Mouse (Mus musculus) cerebellum, adult 2 months (tissue): Measurements from ENCODE around the gene Prm3. TPM values are rescaled to one million over a fixed set of nuclear protein-coding genes. Genes with fewer than 3 reads are reported as not detected.

Source experiments
- DNase-seq, 2 experiments: peaks; one replicate each; pipeline ENCODE4 v3.0.0; 2021
- H3K27ac ChIP-seq: fragments of 200-500 bp; 2 replicates; pipeline ENCODE4 v1.5.1; 2012; ENCODE audit warnings: low read length, control low read depth, inconsistent platforms; ENCODE audit not compliant: insufficient read depth
- H3K27me3 ChIP-seq: fragments of 200-500 bp; 2 replicates; pipeline ENCODE4 v1.6.1; 2012; ENCODE audit warnings: inconsistent platforms, mild to moderate bottlenecking, low read length, moderate library complexity; ENCODE audit not compliant: control insufficient read depth, insufficient read depth
- H3K4me1 ChIP-seq: fragments of 200-500 bp; 2 replicates; pipeline ENCODE4 v1.6.1; 2011; ENCODE audit warnings: low read length; ENCODE audit not compliant: control insufficient read depth, insufficient read depth
- H3K4me3 ChIP-seq: fragments of 200-500 bp; replicated peaks from 2 replicates; pipeline ENCODE3; 2011; ENCODE audit warnings: mild to moderate bottlenecking, low read depth, low read length, control low read depth; ENCODE audit not compliant: insufficient read depth
- CTCF ChIP-seq: fragments of 200-500 bp; IDR thresholded peaks from 2 replicates; pipeline ENCODE4 v1.5.1; 2011; ENCODE audit warnings: low read depth, mild to moderate bottlenecking, control low read depth, low read length, moderate library complexity, borderline replicate concordance; ENCODE audit not compliant: insufficient read depth
- POLR2A ChIP-seq: fragments of 200-500 bp; IDR thresholded peaks from 2 replicates; pipeline ENCODE4 v1.6.1; 2011; ENCODE audit warnings: low read length, control low read depth, borderline replicate concordance; ENCODE audit not compliant: insufficient read depth
- WGBS: fragments of 180-500 bp; shearing (Covaris S2); methylation state at CpG from one replicate; pipeline ENCODE4 v1.1.7; 2018; 5-methylcytosine and 5-hydroxymethylcytosine counted together
- polyA plus RNA-seq: library from polyadenylated mRNA; depleted of rRNA; stranded (reverse); fragments of >200 nt; gene quantifications from 2 replicates; pipeline ENCODE4 v1.2.3, GENCODE M21; 2012; rRNA removed

Prm3 gene
- polyA plus RNA-seq = not detected in 2 replicates

DNA sequence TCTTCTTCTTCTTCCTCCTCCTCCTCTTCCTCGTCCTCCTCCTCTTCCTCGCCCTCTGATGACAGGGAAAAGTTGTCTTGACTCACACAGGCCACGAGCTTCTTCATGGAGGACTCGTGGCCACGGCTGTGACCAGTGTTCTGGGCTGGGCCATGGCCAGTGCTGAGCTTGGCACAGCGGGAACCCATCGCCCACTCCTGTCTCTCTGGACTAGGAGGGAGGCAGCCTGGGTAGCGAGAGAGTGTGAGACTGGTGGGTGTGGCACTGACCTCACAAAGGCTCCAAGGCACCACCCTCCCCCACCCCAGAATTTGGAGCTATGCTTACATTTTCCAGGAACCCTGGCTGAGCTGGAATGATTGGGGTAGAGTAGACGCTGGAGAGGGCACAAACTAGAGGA is at the start of gene Prm3:
Gene Prm3 (minus strand): TSS at position 213 of the 400 bp plus-strand sequence.
- TF ChIP-seq CTCF (no peak), POLR2A (no peak)
- Histone ChIP-seq H3K4me1 (no peaks in the 10 kb centered on the region), H3K27me3 (no peaks in the 10 kb centered on the region), H3K27ac (no peak within 1 kb of the TSS), H3K4me3 (no peak within 1 kb of the TSS)
- WGBS = 70% methylated on average over 9 of the region's 9 CpGs
- no peak for DNase-seq

DNA sequence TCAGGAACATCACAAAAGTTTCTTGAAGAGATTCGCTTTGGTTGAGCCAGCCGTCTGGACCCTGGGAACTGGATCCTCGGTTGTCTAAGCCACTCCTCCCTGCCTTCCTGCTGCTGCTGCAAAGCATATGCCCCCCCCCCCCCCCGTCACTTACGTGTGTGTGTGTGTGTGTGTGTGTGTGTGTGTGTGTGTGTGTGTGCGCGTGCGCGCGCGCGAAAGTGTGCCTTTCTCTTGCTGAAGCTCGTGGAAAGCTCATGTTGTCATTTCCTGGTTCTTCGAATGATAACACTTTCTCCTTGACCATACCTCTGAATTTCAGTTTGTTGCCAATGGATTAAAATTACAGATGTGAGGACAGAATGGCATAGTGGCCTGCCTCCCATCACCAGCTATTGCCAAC is 49.3 kb upstream of the Prm3 start:
- Histone ChIP-seq H3K4me3 (no peak overlapping the region), H3K4me1 (peaks cover 3% of the 10 kb centered on the region), H3K27me3 (no peaks in the 10 kb centered on the region), H3K27ac (no peak overlapping the region)
- 89% methylated on average over 14 of the region's 14 CpGs for WGBS
- no peak for TF ChIP-seq CTCF
- TF ChIP-seq POLR2A = no peak
- DNase-seq = no peak

DNA sequence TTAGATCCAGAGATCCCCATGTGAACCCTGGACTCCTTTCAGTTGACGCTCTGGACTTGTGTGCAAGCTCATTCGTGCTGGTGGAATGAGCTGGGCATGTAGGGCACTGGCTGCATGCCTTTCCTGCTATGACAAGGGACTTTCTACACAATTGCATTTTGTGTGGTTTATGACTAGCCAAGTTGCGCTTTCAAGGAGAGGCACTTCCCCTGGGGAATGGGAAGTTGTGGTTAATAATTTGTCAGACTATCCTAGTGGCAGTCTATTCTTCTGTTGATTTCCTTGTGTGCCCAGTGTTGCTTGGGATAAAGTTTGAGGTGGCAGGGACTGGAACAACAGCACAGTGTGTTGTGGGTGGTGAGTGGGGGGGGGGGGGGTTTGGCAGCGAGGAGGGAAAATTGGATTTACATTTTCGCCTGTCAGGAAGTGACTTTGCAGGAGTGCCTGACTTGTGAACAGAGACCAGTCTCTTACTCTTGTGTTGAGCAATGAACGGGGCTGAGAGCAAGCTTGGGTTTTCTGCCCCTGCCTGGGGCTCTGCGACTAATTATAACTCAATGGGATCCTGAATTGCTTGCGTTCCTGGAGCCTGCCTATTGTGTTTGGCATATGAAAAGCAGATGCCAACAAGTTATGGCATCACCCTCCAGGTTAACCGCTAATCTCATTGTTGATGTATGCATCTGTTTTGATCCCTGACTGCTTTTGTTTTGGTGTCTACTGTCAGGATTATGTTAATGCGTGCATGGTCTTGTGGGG is 48.0 kb upstream of the Prm3 start:
- TF ChIP-seq POLR2A = no peak
- no peak for TF ChIP-seq CTCF
- H3K27me3 ChIP-seq = no peaks in the 10 kb centered on the region
- peaks cover 3% of the 10 kb centered on the region for H3K4me1 ChIP-seq
- H3K27ac ChIP-seq = no peak overlapping the region
- no peak for DNase-seq
- 58% methylated on average over 10 of the region's 10 CpGs for WGBS
- no peak overlapping the region for H3K4me3 ChIP-seq

DNA sequence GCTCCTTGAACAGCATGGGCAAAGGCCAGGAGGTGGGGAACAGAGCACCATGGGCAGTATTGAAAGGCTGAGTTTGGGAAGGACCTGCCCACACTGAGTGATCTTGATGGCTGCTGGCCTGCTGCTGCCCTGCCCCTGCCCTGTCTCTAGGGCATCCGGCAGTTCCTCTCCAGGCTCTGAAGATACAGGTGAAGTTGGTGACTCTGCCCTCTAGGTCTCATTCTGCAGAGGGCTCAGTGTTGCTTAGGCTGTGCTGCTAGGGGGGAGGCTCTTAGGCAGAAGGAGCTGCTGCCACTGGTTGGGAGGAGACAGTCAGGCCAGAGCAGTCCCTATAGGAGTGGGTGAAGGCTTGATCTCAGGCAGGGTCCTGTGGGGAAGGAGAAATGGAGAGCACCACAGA is 47.2 kb upstream of the Prm3 start:
- Histone ChIP-seq H3K27ac (no peak overlapping the region), H3K4me3 (no peak overlapping the region), H3K27me3 (no peaks in the 10 kb centered on the region), H3K4me1 (peaks cover 3% of the 10 kb centered on the region; the same call in 1 of the 2 replicates)
- TF ChIP-seq POLR2A = no peak
- no peak for TF ChIP-seq CTCF
- DNase-seq = no peak
- WGBS = 67% methylated on average over 1 of the region's 1 CpGs

DNA sequence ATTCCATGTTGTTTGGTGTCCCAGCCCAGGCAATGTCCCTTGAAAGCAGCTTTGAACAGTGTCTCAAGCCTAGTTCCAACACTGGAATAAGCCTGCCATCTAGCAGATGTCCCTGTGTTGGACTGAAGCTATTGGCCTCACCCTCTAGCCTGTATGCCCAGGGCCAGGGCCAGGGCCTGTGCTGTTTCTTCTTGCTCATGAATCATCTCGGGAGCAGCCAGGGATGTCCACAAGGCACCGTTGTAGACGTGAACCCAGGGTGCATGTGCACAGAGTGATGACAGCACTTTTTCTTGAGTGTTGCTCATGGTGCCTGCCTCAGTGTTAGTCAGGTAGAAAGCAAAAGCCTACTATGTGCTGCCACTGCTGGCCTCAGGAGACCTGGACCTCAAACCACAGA is 46.5 kb upstream of the Prm3 start:
- TF ChIP-seq CTCF = no peak
- TF ChIP-seq POLR2A = no peak
- Histone ChIP-seq H3K27me3 (no peaks in the 10 kb centered on the region), H3K4me3 (no peak overlapping the region), H3K27ac (no peak overlapping the region), H3K4me1 (peaks cover 2% of the 10 kb centered on the region; the same call in 1 of the 2 replicates)
- WGBS = 79% methylated on average over 3 of the region's 3 CpGs
- no peak for DNase-seq

DNA sequence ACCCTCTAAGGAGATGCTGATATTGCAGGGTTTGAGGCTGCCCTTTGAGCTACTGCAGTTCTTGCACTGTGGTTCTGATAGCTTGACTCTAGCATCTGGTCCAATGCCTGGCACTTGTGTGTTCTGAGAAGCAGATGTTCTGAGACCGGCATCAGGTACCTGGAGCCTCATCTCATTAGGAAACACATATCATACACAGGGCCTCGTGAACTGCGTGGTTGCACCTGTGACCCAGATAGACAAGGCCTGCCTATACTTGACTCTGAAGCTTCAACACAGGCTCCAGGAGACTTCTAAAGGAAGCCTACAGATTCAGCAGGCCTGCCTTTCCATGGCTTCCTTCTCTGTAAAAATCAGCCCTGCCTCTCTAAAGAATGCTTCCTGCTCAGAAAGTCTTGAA is 45.7 kb upstream of the Prm3 start:
- TF ChIP-seq CTCF = no peak
- WGBS = 99% methylated on average over 3 of the region's 3 CpGs
- no peaks in the 10 kb centered on the region for H3K27me3 ChIP-seq
- no peaks in the 10 kb centered on the region for H3K4me1 ChIP-seq
- no peak overlapping the region for H3K27ac ChIP-seq
- H3K4me3 ChIP-seq = no peak overlapping the region
- DNase-seq = no peak

DNA sequence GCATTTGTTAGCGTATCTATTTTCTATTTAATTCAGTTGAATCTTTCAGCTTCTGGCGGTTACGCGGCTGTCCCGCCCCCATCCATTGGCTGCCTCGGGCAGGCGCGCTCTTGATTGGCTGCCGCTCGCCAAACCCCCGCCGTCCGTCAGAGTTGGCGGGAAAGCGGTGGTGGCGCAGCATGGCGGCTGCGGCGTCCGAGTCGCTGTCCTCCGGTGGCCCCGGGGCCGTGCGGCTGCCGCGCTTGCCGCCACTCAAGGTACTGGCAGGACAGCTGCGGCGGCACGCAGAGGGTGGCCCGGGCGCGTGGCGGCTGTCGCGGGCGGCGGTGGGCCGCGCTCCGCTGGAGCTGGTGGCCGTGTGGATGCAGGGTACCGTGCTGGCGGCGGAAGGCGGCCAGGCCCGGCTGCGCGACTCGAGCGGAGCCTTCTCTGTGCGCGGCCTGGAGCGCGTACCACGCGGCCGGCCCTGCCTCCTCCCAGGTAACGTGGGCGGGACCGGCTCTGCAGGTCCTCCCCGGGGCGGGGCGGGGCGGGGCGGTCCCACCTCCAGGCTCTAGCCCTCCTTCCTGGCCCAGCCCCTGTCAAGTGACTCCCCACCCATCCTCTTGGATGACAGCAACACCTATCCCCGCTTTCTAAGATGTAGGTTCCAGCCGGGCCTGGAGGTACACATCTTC is 44.3 kb upstream of the Prm3 start, which contains the start of gene Rmi2:
Gene Rmi2 (plus strand): TSS at position 149 of the 677 bp plus-strand sequence.
- H3K4me3 ChIP-seq = peak within 1 kb of the TSS; percentile 60
- WGBS = under 1% methylated on average over 68 of the region's 69 CpGs
- TF ChIP-seq POLR2A (0 out of 2 replicates have a peak, but pooled peaks have one; percentile 8), CTCF (no peak)
- DNase-seq = peak; percentile 90 to 91
- H3K27ac ChIP-seq = no peak within 1 kb of the TSS
- H3K27me3 ChIP-seq = no peaks in the 10 kb centered on the region
- no peaks in the 10 kb centered on the region for H3K4me1 ChIP-seq

DNA sequence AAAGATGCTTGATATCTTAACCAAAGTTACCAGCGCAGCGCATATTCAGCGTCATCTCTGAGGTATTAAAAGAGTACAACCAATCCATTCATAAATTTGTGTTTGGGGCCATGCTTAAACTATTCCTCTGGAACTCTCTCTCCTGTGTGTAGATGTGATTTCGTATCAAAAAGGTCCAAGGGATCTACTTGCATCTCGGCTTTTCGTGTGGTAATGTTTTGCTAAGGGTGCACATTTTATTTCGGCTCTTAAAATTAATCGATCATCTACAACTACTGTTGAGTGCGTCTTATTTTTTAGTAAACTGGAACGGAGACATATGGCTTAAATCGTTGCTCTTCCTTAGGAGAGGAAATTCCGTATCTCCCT is 43.8 kb upstream of the Prm3 start:
- TF ChIP-seq POLR2A = no peak
- no peak for TF ChIP-seq CTCF
- under 1% methylated on average over 12 of the region's 12 CpGs for WGBS
- Histone ChIP-seq H3K4me3 (peak overlapping the region; percentile 60), H3K27ac (no peak overlapping the region), H3K4me1 (no peaks in the 10 kb centered on the region), H3K27me3 (no peaks in the 10 kb centered on the region)
- no peak for DNase-seq
